Mouse (Mus musculus) spleen, adult 2 months (tissue): ENCODE measurements around the gene Kmt2b. TPM values are rescaled to one million over a fixed set of nuclear protein-coding genes. Genes with fewer than 3 reads are reported as not detected.

Experiments
- DNase-seq, 2 experiments: peaks; one replicate each; pipeline versions ENCODE4 v3.0.0 to v3.0.0-alpha.2; 2012 to 2021; ENCODE audit warnings: low spot score in 2 of 2, low read depth in 1 of 2
- H3K27ac ChIP-seq: fragments of 200-500 bp; 2 replicates; pipeline ENCODE4 v1.5.1; 2012; ENCODE audit warnings: low read length, inconsistent platforms; ENCODE audit not compliant: insufficient read depth
- H3K27me3 ChIP-seq: fragments of 200-500 bp; 2 replicates; pipeline ENCODE4 v1.6.1; 2012; ENCODE audit warnings: mild to moderate bottlenecking, moderate library complexity, low read length, inconsistent platforms; ENCODE audit not compliant: control insufficient read depth, insufficient read depth
- H3K36me3 ChIP-seq: fragments of 200-500 bp; 2 replicates; pipeline ENCODE4 v1.6.1; 2012; ENCODE audit warnings: mild to moderate bottlenecking, low read length, inconsistent platforms; ENCODE audit not compliant: control insufficient read depth, insufficient read depth
- H3K4me1 ChIP-seq: fragments of 200-500 bp; 2 replicates; pipeline ENCODE4 v1.6.1; 2011; ENCODE audit warnings: inconsistent platforms; ENCODE audit not compliant: control insufficient read depth, insufficient read depth, insufficient read length
- H3K4me3 ChIP-seq: fragments of 200-500 bp; 2 replicates; pipeline ENCODE4 v1.5.1; 2011; ENCODE audit warnings: mild to moderate bottlenecking, inconsistent platforms; ENCODE audit not compliant: insufficient read depth, insufficient read length; ENCODE audit errors: extremely low read depth
- CTCF ChIP-seq: fragments of 200-500 bp; IDR thresholded peaks from 2 replicates; pipeline ENCODE4 v1.5.1; 2011; ENCODE audit warnings: mild to moderate bottlenecking, inconsistent platforms; ENCODE audit not compliant: insufficient read depth, insufficient read length, insufficient replicate concordance; ENCODE audit errors: extremely low read depth
- POLR2A ChIP-seq: fragments of 200-500 bp; IDR thresholded peaks from 2 replicates; pipeline ENCODE4 v1.6.1; 2011; ENCODE audit warnings: low read depth, low read length, inconsistent platforms
- WGBS: fragments of 180-500 bp; shearing (Covaris S2); methylation state at CpG from one replicate; pipeline ENCODE4 v1.1.7; 2018; 5-methylcytosine and 5-hydroxymethylcytosine counted together
- polyA plus RNA-seq: library from polyadenylated mRNA; depleted of rRNA; stranded (reverse); fragments of >200 nt; gene quantifications from 2 replicates; pipeline ENCODE4 v1.2.3, GENCODE M21; 2012

Kmt2b gene
- polyA plus RNA-seq, 1 experiment = 59.7 TPM

DNA sequence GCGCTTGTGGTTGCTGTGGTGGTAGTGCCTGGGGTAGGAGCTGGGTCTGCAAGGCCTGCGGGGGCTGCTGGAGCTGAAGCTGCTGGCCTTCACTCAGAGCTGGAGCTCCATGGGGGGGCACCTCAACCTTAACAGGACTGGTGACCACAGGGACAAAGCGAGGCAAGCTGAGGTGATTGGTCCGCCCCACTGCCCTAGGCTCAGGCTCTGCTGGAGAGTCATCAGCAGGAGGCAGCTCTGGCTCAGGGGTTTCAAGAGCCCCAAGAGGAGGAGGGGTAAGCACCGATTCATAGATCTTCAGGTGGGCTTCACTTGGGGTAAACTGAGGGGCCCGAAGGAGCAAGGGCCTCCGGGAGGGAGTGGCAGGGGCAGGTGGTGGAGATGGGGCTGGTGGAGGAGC lies 3.4 kb downstream of the Kmt2b start:
- no peak overlapping the region for H3K4me3 ChIP-seq
- WGBS = 95% methylated on average over 7 of the region's 7 CpGs
- H3K36me3 ChIP-seq = peaks cover 33% of the 10 kb centered on the region
- no peak overlapping the region for H3K27ac ChIP-seq
- peaks cover 6% of the 10 kb centered on the region for H3K4me1 ChIP-seq
- H3K27me3 ChIP-seq = no peaks in the 10 kb centered on the region
- no peak for DNase-seq
- TF ChIP-seq POLR2A (no peak), CTCF (no peak)

DNA sequence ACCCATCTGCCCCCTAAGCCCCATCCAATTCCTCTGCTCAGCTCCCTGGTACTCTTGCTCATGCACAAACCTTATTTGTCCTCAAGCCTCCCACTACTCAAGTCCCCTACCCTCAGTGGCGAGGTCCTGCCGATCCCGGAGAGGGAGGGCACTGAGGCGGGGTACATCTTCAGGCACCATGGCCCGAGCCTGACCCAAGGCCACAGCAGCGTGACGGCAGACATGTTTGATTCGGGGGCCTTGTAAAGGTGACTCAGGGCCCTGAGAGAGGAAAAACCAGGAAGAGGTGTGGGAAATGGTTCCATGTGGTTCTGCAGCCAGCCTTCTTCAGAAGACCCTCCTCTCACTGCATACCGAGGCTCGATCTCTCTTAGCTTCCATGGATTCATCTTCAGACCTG lies 4.2 kb downstream of the Kmt2b start:
- Histone ChIP-seq H3K27ac (no peak overlapping the region), H3K36me3 (peaks cover 39% of the 10 kb centered on the region), H3K4me3 (no peak overlapping the region), H3K27me3 (no peaks in the 10 kb centered on the region), H3K4me1 (peaks cover 2% of the 10 kb centered on the region; the same call in 1 of the 2 replicates)
- 93% methylated on average over 10 of the region's 10 CpGs for WGBS
- TF ChIP-seq POLR2A (no peak), CTCF (no peak)
- no peak for DNase-seq

DNA sequence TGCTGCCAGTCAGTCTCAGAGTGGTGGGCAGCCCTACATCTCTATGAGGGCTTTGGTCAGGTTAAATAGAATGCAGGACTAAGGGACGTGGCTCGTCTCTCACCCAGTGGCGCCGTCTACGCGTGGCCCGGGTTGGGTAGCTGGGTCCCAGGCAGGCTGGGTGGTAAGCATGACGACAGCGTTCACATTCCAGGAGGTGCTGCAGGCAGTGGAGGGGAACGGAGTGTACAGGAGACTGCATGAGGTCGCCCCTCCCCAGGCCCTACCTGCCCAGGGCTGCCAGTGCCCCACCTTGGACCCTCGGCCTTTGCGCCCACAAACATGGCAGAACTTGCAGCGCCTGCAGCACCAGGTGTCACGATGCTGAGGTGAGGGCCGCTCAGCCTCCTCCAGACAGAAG lies 7.0 kb downstream of the Kmt2b start:
- Histone ChIP-seq H3K4me3 (no peak overlapping the region), H3K4me1 (no peaks in the 10 kb centered on the region), H3K27me3 (no peaks in the 10 kb centered on the region), H3K27ac (no peak overlapping the region), H3K36me3 (peaks cover 60% of the 10 kb centered on the region)
- TF ChIP-seq POLR2A (no peak), CTCF (no peak)
- DNase-seq = no peak
- WGBS = 98% methylated on average over 16 of the region's 16 CpGs

DNA sequence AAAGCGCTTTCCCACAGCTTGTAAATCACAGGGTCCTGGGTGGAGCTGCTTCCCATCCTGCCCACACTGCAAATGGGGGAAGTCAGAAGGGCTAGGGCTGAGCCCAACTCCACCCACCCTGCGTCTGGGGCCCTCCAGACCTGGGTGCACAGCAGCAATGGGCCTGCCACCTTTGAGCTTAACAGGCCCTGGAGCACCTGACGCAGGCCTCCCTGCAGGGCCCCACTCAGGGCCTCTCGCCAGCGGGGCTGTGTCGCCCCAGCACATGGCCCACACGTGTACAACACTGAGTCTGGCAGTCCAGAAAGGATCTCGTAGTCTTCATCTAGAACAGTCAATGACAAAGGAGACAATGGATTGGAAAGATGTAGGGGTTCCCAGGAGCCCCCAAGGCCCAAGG lies 8.6 kb downstream of the Kmt2b start:
- no peaks in the 10 kb centered on the region for H3K4me1 ChIP-seq
- DNase-seq = no peak
- H3K27me3 ChIP-seq = no peaks in the 10 kb centered on the region
- TF ChIP-seq POLR2A = no peak
- TF ChIP-seq CTCF = no peak
- no peak overlapping the region for H3K4me3 ChIP-seq
- 89% methylated on average over 8 of the region's 8 CpGs for WGBS
- no peak overlapping the region for H3K27ac ChIP-seq
- peaks cover 66% of the 10 kb centered on the region for H3K36me3 ChIP-seq

DNA sequence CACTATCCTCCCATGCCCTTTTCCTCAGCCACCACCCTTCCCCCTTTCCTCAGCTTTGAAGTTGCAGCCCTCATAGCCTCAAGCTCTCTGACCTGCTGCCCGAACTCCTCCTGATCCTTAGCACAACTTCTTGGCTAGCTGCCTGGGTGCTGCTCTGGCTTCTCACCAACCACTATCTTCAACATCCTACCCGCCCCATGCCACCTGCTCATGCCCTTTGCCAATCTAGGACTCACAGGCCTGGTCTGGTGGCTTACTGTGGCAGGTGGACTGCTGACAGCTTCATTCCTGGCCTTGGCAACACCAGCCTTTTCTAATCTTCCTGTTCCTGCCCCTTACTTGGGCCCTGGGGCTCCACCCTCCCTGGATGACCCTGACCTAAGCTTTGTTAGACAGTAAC lies 15.6 kb downstream of the Kmt2b start:
- TF ChIP-seq CTCF = no peak
- TF ChIP-seq POLR2A = no peak
- no peaks in the 10 kb centered on the region for H3K4me1 ChIP-seq
- H3K27ac ChIP-seq = no peak overlapping the region
- no peak for DNase-seq
- H3K4me3 ChIP-seq = no peak overlapping the region
- 80% methylated on average over 2 of the region's 2 CpGs for WGBS
- peaks cover 63% of the 10 kb centered on the region for H3K36me3 ChIP-seq
- H3K27me3 ChIP-seq = no peaks in the 10 kb centered on the region

DNA sequence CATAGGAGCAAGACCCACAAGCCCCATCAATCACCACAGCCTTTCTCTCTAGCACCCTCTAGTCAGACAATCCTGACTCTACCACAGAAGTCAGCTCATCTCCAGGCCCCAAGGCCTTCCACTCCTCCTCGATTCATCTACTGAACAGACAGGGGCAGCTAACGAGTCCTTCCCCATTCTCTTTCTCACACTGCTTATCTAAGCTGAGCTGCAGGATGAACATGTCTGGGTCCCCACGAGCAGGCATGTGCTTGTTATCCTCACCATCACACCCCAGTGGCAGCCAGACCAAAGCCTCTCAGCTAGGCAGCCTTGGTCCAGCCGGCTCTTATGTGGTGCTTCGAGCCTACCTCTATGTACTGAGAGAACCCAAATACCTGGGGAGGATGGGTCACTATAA lies 16.1 kb downstream of the Kmt2b start:
- Histone ChIP-seq H3K4me1 (no peaks in the 10 kb centered on the region), H3K27me3 (no peaks in the 10 kb centered on the region), H3K36me3 (peaks cover 60% of the 10 kb centered on the region), H3K4me3 (no peak overlapping the region), H3K27ac (no peak overlapping the region)
- 79% methylated on average over 5 of the region's 5 CpGs for WGBS
- no peak for DNase-seq
- TF ChIP-seq CTCF = no peak
- TF ChIP-seq POLR2A = no peak

DNA sequence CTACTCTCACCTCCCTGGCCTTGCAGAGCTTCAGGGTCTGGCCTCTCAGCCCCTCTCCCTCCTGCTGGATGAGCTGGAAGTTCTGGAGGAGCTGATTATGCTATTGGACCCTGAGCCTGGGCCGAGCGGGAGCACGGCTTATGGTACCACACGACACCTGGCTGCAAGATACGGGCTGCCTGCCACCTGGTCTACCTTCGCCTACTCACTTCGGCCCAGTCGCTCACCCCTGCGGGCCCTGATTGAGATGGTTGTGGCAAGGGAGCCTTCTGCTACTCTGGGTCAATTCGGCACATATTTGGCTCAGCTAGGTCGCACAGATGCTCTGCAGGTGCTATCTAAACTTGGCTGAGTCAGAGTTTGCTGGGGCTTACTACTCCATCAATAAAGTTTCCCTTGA lies 21.0 kb downstream of the Kmt2b start:
- no peak for DNase-seq
- no peak for TF ChIP-seq POLR2A
- TF ChIP-seq CTCF = no peak
- Histone ChIP-seq H3K27me3 (no peaks in the 10 kb centered on the region), H3K4me3 (no peak overlapping the region), H3K36me3 (peaks cover 19% of the 10 kb centered on the region), H3K4me1 (peaks cover 2% of the 10 kb centered on the region; the same call in 1 of the 2 replicates), H3K27ac (no peak overlapping the region)
- 97% methylated on average over 11 of the region's 11 CpGs for WGBS
